Mouse (Mus musculus) gastrocnemius, adult 2 months (tissue): ENCODE data around the gene Lef1. TPM values are rescaled to one million over a fixed set of nuclear protein-coding genes. Genes with fewer than 3 reads are reported as not detected.
A peak's percentile ranks its signal among the peaks of the same experiment; 100 is the strongest.

Experiments
- DNase-seq: peaks from one replicate; pipeline ENCODE4 v3.0.0; 2022
- H3K27ac ChIP-seq: fragments of 200-600 bp; 2 replicates; pipeline ENCODE4 v1.8.1; 2022; ENCODE audit warnings: mild to moderate bottlenecking
- H3K4me3 ChIP-seq: fragments of 200-600 bp; 2 replicates; pipeline ENCODE4 v1.8.1; 2022; ENCODE audit warnings: mild to moderate bottlenecking, moderate library complexity
- CTCF ChIP-seq: fragments of 200-600 bp; IDR thresholded peaks from 2 replicates; pipeline ENCODE4 v1.8.1; 2022; ENCODE audit warnings: antibody characterized with exemption, mild to moderate bottlenecking, moderate library complexity
- intact Hi-C: fragments of 180-260 bp; cut with DNase I; formaldehyde crosslinking; loops from one replicate; pipeline ENCODE4 v1.15.1; 2025
- long read RNA-seq, 2 experiments: library from polyadenylated mRNA; stranded (forward); transcript quantifications; one replicate each; pipeline ENCODE4 v2.0.0; 2021
- total RNA-seq, 2 experiments: library from RNA; stranded (reverse); gene quantifications; 2 replicates each; pipeline ENCODE4 v1.2.3; 2021

Gene Lef1
- under 1 TPM in 1 of 2 experiments, not detected in 1; 0.08 TPM for total RNA-seq
- long read RNA-seq, experiment 1, partial matches to known transcripts, result 0 of 1 reads
- long read RNA-seq, experiment 1, other reads (novel, unspliced or antisense), result 0 of 1 reads
- long read RNA-seq, experiment 2, result 0 reads

DNA sequence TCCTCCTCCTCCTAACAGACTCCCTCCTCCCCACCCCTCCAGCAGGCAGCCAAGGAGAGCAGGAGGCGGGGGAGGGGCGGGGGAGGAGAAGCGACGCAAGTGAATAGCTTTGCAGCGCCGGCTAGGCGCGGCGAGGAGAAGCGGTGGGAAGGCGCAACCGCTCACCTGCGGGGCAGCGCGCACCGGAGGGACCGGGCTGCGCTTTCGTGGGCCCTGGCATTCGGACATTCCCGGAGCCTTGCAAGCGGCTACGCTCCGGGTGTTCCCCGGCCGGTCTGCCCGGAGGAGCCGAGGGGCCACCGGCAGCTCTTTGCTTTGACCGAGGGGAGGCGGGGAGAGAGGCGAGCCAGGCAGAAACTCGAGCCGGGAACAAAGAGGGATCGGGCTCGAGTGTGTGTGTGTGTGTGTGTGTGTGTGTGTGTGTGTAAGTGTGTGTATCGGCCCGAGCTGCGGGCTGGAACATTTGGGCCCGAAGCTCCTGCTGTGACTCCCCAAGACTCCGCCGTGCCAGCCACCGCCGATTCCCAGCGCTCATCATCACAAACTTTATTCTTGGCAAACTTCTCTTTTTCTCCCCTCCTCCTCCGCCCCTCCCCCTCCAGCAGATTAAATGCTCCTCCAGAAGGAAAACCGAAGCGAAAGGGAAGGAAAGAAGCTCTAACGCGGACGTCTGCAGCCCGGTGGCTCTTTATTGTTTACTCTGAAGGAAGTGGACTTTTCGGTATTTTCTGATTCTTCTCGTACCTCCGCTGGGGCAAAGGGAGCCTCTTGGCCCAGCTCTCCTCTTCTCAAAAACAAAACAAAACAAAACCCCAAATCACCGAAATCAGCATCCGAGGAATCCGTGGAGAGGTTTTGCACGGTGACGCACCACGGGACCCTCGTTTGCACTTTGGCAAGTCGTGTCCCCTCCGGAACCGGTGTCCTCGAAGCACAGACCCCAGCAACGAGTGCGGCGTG is at the start of gene Lef1:
Gene Lef1 (plus strand): TSS at position 281 of the 960 bp plus-strand sequence.
- intact Hi-C loops, result no loop called here
- H3K27ac ChIP-seq, result no peak within 1 kb of the TSS
- no peak for TF ChIP-seq CTCF
- DNase-seq, result peak; percentile 33
- peak within 1 kb of the TSS; percentile 74 for H3K4me3 ChIP-seq

- H3K27ac ChIP-seq, result no peak overlapping the region
- no peak overlapping the region for H3K4me3 ChIP-seq
- intact Hi-C loops, result no loop called here
- no peak for DNase-seq
- TF ChIP-seq CTCF, result no peak
These were observed 45.3 kb upstream of the Lef1 start for GRCm38 (mm10) chr3:131065001-131065400.

- DNase-seq, result no peak
- no peak for TF ChIP-seq CTCF
- H3K27ac ChIP-seq, result no peak overlapping the region
- H3K4me3 ChIP-seq, result no peak overlapping the region
- intact Hi-C loops, result no loop called here
These were observed 44.1 kb upstream of the Lef1 start for GRCm38 (mm10) chr3:131066171-131066570.

DNA sequence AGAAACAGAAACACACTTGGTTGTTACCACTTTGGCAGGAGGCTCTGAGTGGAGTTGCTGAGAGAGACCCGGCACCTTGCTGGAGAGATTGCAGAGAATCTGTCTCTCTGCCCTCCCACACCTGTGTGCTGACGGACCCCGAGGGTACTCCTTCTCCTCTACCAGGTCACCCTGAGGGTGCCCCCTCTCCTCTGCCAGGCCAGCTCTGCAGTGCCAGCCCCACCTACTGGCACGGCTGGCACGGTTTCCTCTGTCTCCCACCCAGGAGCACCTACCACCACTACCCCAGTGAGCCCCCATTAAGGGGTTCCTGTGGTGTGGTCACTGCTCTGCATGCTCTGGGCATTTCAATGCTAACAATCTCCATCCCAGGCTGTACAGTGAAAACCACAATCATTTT is 42.3 kb upstream of the Lef1 start:
- intact Hi-C loops, result no loop called here
- Histone ChIP-seq H3K27ac (no peak overlapping the region), H3K4me3 (no peak overlapping the region)
- TF ChIP-seq CTCF, result no peak
- no peak for DNase-seq

DNA sequence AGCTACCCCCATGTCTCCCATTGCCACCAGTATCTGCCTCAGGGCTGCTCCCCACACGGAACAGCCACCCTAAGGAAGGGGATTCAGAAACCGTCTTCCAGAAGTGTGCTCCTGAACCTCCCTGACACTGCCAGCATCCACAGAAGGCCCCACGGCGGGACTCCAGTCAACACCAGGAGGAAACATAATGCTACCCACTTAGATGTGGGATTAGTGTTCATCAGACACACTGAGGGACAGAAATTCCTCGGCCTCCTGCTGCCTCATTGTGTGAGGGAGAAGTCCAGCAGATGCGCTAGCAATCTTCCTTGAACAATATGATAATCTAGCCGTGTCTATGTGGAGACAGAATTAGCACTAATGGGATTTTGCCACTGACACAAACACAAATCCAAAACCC is 40.1 kb upstream of the Lef1 start:
- no peak for DNase-seq
- TF ChIP-seq CTCF, result no peak
- Histone ChIP-seq H3K4me3 (no peak overlapping the region), H3K27ac (no peak overlapping the region)
- intact Hi-C loops, result no loop called here

GRCm38 (mm10) chr3:131072661-131073060 is 37.6 kb upstream of the Lef1 start:
- H3K4me3 ChIP-seq, result no peak overlapping the region
- no peak for DNase-seq
- intact Hi-C loops, result no loop called here
- no peak overlapping the region for H3K27ac ChIP-seq
- no peak for TF ChIP-seq CTCF

DNA sequence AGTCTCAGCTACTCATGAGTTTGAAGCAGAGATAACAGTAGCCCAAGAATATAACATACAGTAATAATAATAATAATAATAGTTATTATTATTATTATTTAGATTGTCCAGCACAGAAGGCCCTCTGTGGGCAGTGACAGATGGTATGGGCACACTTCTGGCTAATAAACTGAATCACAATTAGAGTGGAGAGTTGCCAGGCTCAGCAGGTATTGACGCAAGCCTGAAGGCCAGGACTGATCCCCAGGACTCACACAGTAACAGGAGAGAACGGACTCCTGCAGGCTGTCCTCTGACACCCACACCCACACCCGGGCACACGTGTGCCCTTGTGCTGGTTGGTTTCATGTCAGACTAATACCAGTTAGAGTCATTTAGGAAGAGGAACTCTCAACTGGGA is 36.3 kb upstream of the Lef1 start:
- no peak for DNase-seq
- intact Hi-C loops, result no loop called here
- H3K27ac ChIP-seq, result no peak overlapping the region
- TF ChIP-seq CTCF, result no peak
- H3K4me3 ChIP-seq, result no peak overlapping the region

DNA sequence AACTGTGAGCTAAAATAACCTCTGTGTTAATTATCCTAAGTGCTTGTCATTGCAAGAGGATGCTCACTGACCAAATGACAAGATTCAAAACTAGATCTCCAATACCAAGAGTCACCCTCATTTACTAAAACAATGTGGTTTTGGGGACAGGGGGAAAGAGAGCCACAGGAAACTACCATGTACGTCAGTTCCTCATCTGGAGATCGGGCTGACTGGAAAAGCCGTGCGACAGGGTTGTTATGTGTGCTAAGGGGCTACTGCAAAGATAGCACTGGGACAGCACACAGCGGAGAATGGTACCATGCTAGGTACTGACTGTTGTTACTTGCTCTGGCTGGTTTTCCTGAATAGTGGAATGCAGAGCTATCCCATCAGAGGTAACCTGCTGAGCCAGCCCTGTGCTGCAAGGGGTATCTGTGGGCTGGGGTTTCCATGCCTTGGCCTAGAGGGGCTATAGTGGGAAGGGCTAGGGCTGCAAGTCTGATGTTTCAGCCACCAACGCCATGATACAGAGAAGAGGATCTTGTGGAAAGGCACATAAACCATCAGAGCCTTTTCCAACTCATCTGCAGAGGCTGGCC is 32.1 kb upstream of the Lef1 start:
- intact Hi-C loops, result no loop called here
- TF ChIP-seq CTCF, result no peak
- Histone ChIP-seq H3K27ac (no peak overlapping the region), H3K4me3 (no peak overlapping the region)
- DNase-seq, result no peak

- Histone ChIP-seq H3K4me3 (no peak overlapping the region), H3K27ac (no peak overlapping the region)
- intact Hi-C loops, result no loop called here
- no peak for DNase-seq
- no peak for TF ChIP-seq CTCF
These were observed 31.6 kb upstream of the Lef1 start for GRCm38 (mm10) chr3:131078719-131079118.

DNA sequence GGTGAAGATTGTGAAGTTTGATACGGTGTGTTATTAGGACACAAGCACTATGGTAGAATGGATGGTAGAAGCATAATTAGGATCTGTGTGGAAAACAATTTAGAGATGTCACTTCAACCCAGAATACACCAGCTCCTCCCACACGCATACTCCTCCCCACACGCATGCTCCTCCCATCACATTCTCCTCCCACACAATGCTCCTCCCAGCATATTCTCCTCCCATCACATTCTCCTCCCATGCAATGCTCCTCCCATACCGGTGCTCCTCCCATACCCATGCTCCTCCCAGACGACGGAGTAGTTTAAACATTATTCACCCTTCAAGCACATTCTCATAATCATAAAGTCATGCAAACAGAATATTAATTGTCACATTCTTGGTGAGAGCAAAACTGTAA is 26.5 kb upstream of the Lef1 start:
- no peak for DNase-seq
- no peak for TF ChIP-seq CTCF
- intact Hi-C loops, result no loop called here
- Histone ChIP-seq H3K27ac (no peak overlapping the region), H3K4me3 (no peak overlapping the region)

DNA sequence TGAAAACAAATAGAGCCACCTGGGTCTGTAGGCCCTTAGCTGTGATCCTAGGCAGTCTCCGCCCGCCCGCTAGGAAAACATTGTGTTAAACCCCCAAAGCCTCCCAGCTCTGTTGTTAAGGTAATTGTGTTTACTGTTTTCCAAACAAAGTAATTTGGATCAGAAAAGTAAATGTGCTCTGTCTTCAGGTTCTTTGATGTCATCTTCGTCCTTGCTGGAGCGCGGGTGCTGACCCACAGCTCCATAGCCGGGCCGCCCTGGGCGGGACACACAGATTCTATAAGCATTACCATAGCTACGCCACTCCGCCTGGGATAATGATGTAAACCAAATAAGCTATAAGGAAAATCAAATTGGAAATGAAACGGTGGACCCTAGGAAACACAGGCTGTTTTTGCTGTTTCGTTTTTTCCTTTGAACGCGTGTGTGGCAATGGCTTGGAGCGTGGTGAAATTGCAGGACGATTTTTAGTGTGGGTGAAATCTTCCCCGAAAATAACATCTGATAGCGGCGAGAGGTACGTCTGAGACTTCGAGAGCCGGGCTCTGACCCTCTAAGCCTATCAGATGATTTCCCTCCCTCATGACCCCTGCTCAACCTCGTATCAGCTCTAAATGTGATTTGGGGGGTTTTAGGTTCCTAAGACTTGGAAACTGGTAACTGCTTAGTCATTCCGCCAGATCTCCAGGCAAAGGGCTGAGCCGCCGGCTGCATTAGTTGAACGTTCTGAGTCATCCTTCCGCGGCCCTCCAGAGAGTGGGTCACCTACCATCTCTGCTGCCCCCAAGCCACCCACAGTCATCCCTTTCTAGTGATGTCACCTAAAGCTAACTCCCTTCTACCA is 25.3 kb upstream of the Lef1 start:
- intact Hi-C loops, result no loop called here
- no peak for TF ChIP-seq CTCF
- no peak overlapping the region for H3K27ac ChIP-seq
- peak overlapping the region; percentile 52 for H3K4me3 ChIP-seq
- no peak for DNase-seq

- TF ChIP-seq CTCF, result no peak
- intact Hi-C loops, result no loop called here
- no peak overlapping the region for H3K4me3 ChIP-seq
These were observed 24.3 kb upstream of the Lef1 start for GRCm38 (mm10) chr3:131085978-131086377.

DNA sequence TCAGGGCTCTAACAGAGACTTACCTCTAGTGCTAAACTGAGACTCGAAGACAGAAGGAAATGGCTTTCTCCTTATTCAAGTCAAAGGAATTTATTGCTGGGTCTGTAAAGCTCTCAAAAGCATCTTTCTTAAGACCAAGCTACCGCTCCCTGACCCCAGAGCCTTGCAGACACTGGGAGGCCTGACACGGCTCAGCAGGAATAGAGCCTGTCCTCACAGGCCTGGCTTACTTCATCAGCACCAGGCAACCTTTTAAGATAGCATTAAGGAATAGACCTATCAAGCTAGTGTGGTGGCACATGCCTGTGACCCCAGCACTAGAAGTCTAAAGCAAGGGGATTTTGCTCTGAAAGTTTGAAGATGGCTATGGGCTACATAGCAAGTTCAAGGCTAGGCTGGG is 20.6 kb upstream of the Lef1 start:
- H3K27ac ChIP-seq, result no peak overlapping the region
- DNase-seq, result no peak
- intact Hi-C loops, result no loop called here
- H3K4me3 ChIP-seq, result no peak overlapping the region
- TF ChIP-seq CTCF, result no peak

More at GRCm38 (mm10) chr3:131085978-131086377, 24.3 kb upstream of the Lef1 start:
- no peak overlapping the region for H3K27ac ChIP-seq
- DNase-seq, result no peak
